Mouse (Mus musculus): ENCODE measurements around the gene Kif24.

The Kif24 gene

DNA sequence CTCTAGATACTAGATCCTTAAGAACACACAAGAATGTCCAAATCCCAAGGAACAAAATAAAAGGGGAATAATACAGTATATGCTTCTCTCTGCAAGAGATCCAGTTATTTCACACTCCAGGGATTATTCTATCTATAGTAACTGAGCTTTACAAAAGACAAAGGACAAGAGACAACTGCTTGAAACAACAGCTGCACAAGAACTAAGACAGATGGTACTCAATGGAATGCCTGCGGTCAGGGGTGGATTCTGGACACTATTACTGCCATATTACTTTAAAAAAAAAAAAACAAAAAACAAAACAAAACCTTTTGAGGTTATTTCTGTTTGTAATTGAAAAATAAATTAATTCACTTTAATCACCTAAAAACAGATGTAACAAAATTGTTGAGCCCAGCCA is 4.0 kb downstream of the Kif24 start:
- no peak overlapping the region for H3K4me3 ChIP-seq (replicated peaks; ENCODE audit: low read length)
- H3K4me1 ChIP-seq (replicated peaks; ENCODE audit: low read depth, low read length) = peaks cover 9% of the 10 kb centered on the region
- no peak for TF ChIP-seq NANOG (IDR thresholded peaks at IDR 0.05; ENCODE audit: borderline replicate concordance, low read length)
- no peak for TF ChIP-seq CTCF (conservative IDR thresholded peaks at IDR 0.05; ENCODE audit: low read length)
- no peak for TF ChIP-seq POU5F1 (IDR thresholded peaks at IDR 0.05; ENCODE audit: borderline replicate concordance, low read length)
- no peaks in the 10 kb centered on the region for H3K27me3 ChIP-seq (ENCODE audit: insufficient read depth, low read length)
- H3K36me3 ChIP-seq (ENCODE audit: insufficient read depth, low read length) = peaks cover 24% of the 10 kb centered on the region
- peaks cover 44% of the 10 kb centered on the region for H3K9me3 ChIP-seq (ENCODE audit: low read length)

- no peak overlapping the region for H3K4me3 ChIP-seq (replicated peaks; ENCODE audit: low read length)
- H3K27me3 ChIP-seq (ENCODE audit: insufficient read depth, low read length) = no peaks in the 10 kb centered on the region
- H3K4me1 ChIP-seq (replicated peaks; ENCODE audit: low read depth, low read length) = peaks cover 15% of the 10 kb centered on the region
- H3K9me3 ChIP-seq (ENCODE audit: low read length) = peaks cover 54% of the 10 kb centered on the region
- TF ChIP-seq CTCF (conservative IDR thresholded peaks at IDR 0.05; ENCODE audit: low read length) = no peak
- TF ChIP-seq NANOG (IDR thresholded peaks at IDR 0.05; ENCODE audit: borderline replicate concordance, low read length) = no peak
- no peak for TF ChIP-seq POU5F1 (IDR thresholded peaks at IDR 0.05; ENCODE audit: borderline replicate concordance, low read length)
- peaks cover 51% of the 10 kb centered on the region for H3K36me3 ChIP-seq (ENCODE audit: insufficient read depth, low read length)
Observed at GRCm38 (mm10) chr4:41447595-41447994, 17.1 kb downstream of the Kif24 start.

- peaks cover 9% of the 10 kb centered on the region for H3K9me3 ChIP-seq (ENCODE audit: low read length)
- TF ChIP-seq POU5F1 (IDR thresholded peaks at IDR 0.05; ENCODE audit: borderline replicate concordance, low read length) = no peak
- no peak for TF ChIP-seq NANOG (IDR thresholded peaks at IDR 0.05; ENCODE audit: borderline replicate concordance, low read length)
- TF ChIP-seq CTCF (conservative IDR thresholded peaks at IDR 0.05; ENCODE audit: low read length) = no peak
- no peak overlapping the region for H3K4me3 ChIP-seq (replicated peaks; ENCODE audit: low read length)
- peaks cover 18% of the 10 kb centered on the region for H3K36me3 ChIP-seq (ENCODE audit: insufficient read depth, low read length)
- H3K4me1 ChIP-seq (replicated peaks; ENCODE audit: low read depth, low read length) = peaks cover 15% of the 10 kb centered on the region
- no peaks in the 10 kb centered on the region for H3K27me3 ChIP-seq (ENCODE audit: insufficient read depth, low read length)
Observed at GRCm38 (mm10) chr4:41442790-41443302, 21.8 kb downstream of the Kif24 start.

DNA sequence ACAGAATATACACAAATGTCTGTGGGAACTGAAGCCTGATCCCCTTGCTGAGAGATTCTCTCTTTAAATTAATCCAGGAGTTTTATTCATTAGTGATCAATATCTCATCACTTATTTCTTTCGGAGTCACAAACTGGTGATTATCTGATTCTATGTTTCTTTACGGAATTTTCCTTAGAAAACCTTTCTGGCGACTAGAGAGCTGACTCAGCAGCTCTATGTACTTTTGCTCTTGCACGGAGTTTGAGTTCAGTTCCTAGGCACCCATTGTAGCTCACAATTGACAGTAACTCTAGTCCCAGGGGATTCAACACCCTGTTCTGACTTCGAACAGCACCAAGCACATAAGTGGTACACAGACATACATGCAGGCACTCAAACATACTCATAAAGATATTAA is 25.8 kb downstream of the Kif24 start:
- Histone ChIP-seq H3K4me3 (replicated peaks; ENCODE audit: low read length) (no peak overlapping the region), H3K36me3 (ENCODE audit: insufficient read depth, low read length) (0 out of 2 replicates have a peak, but pooled peaks cover 4% of the 10 kb centered on the region), H3K9me3 (ENCODE audit: low read length) (no peaks in the 10 kb centered on the region), H3K4me1 (replicated peaks; ENCODE audit: low read depth, low read length) (peaks cover 9% of the 10 kb centered on the region), H3K27me3 (ENCODE audit: insufficient read depth, low read length) (no peaks in the 10 kb centered on the region)
- TF ChIP-seq NANOG (IDR thresholded peaks at IDR 0.05; ENCODE audit: borderline replicate concordance, low read length) = no peak
- TF ChIP-seq CTCF (conservative IDR thresholded peaks at IDR 0.05; ENCODE audit: low read length) = no peak
- TF ChIP-seq POU5F1 (IDR thresholded peaks at IDR 0.05; ENCODE audit: borderline replicate concordance, low read length) = no peak

DNA sequence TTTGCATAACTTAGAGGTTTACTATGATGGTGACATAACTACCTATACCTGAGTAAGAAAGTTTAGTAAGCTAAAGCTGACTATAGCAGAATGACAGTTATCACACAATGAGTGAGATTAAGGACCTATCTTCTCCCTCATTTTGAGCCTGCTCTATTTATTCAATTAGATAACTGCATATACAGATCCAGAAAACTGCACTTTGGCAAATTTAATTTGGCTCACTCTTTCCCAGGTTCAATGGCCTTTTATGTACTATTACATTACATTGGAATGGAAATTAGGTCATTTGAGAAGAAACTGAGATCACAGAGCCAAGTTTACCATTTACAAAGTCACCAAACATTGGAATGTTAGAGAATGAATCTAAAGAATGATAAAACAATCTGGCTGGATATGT is 47.7 kb downstream of the Kif24 start:
- no peak overlapping the region for H3K4me3 ChIP-seq (replicated peaks; ENCODE audit: low read length)
- TF ChIP-seq POU5F1 (IDR thresholded peaks at IDR 0.05; ENCODE audit: borderline replicate concordance, low read length) = no peak
- no peak for TF ChIP-seq CTCF (conservative IDR thresholded peaks at IDR 0.05; ENCODE audit: low read length)
- TF ChIP-seq NANOG (IDR thresholded peaks at IDR 0.05; ENCODE audit: borderline replicate concordance, low read length) = no peak
- no peaks in the 10 kb centered on the region for H3K27me3 ChIP-seq (ENCODE audit: insufficient read depth, low read length)

DNA sequence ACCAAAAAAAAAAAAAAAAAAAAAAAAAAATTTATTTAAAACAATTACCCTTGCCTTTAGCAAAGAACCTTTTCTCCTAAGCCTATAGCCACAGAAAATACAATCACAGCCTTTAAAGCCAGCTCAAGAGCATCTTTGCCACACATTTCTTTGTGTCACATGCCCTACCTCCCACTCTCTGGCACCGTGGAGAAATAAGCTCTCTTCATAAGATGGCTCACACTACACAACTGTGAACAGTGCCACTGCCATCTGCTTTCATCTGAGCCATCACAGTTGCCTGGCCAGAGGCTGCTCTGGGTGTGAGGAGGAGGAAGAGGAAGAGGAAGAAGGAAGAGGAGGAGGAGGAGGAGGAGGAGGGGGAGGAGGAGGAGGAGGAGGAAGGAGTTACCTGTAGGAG is 55.3 kb downstream of the Kif24 start:
- Histone ChIP-seq H3K9me3 (ENCODE audit: low read length) (no peaks in the 10 kb centered on the region), H3K36me3 (ENCODE audit: insufficient read depth, low read length) (peaks cover 4% of the 10 kb centered on the region; the same call in 1 of the 2 replicates), H3K4me3 (replicated peaks; ENCODE audit: low read length) (no peak overlapping the region), H3K4me1 (replicated peaks; ENCODE audit: low read depth, low read length) (no peaks in the 10 kb centered on the region), H3K27me3 (ENCODE audit: insufficient read depth, low read length) (no peaks in the 10 kb centered on the region)
- TF ChIP-seq POU5F1 (IDR thresholded peaks at IDR 0.05; ENCODE audit: borderline replicate concordance, low read length) (no peak), NANOG (IDR thresholded peaks at IDR 0.05; ENCODE audit: borderline replicate concordance, low read length) (no peak), CTCF (conservative IDR thresholded peaks at IDR 0.05; ENCODE audit: low read length) (no peak)

More for the DNA sequence above, 47.7 kb downstream of the Kif24 start:
- no peaks in the 10 kb centered on the region for H3K36me3 ChIP-seq (ENCODE audit: insufficient read depth, low read length)
- no peaks in the 10 kb centered on the region for H3K4me1 ChIP-seq (replicated peaks; ENCODE audit: low read depth, low read length)
- H3K9me3 ChIP-seq (ENCODE audit: low read length) = no peaks in the 10 kb centered on the region

DNA sequence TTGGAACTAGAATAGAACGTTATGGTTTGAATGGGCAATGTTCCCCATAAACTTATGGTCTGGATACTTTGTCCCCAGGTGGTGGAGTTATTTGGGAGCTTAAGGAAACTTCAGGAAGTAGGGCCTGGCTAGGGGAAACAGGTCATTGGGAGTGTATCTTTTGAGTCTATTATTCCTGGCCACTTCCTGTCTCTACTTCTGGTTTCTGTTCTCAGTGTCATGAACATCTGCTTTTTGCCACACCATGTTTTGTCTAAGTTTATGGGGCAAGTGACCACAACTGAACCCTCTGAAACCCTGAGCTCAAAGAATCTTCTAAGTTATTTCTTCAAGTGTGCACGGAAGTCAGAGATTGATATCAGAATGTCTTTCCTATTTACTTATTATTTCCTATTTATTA is 57.3 kb downstream of the Kif24 start:
- Histone ChIP-seq H3K36me3 (ENCODE audit: insufficient read depth, low read length) (peaks cover 20% of the 10 kb centered on the region), H3K27me3 (ENCODE audit: insufficient read depth, low read length) (no peaks in the 10 kb centered on the region), H3K4me3 (replicated peaks; ENCODE audit: low read length) (no peak overlapping the region), H3K4me1 (replicated peaks; ENCODE audit: low read depth, low read length) (no peaks in the 10 kb centered on the region), H3K9me3 (ENCODE audit: low read length) (no peaks in the 10 kb centered on the region)
- TF ChIP-seq POU5F1 (IDR thresholded peaks at IDR 0.05; ENCODE audit: borderline replicate concordance, low read length) = no peak
- no peak for TF ChIP-seq NANOG (IDR thresholded peaks at IDR 0.05; ENCODE audit: borderline replicate concordance, low read length)
- no peak for TF ChIP-seq CTCF (conservative IDR thresholded peaks at IDR 0.05; ENCODE audit: low read length)

DNA sequence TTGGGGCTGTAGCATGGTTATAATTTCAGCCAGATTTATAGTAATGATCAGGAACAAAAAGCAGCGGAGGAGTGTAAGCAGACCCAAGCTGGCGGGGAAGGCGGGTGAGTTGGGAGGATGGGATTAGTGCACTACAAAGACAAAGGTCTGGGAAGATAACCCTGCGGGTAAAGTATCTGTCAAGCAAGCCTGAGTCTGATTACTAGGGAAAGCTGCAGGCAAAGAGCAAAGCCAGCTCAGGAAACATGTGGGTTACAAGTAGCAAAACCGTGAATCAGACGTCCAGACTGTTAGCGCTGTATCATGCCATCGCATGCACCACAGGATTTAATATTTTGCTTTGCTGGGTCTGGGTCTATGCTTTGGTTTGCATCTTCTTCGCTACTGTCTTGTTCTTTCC is 58.1 kb downstream of the Kif24 start:
- TF ChIP-seq NANOG (IDR thresholded peaks at IDR 0.05; ENCODE audit: borderline replicate concordance, low read length) (no peak), CTCF (conservative IDR thresholded peaks at IDR 0.05; ENCODE audit: low read length) (no peak), POU5F1 (IDR thresholded peaks at IDR 0.05; ENCODE audit: borderline replicate concordance, low read length) (no peak)
- no peaks in the 10 kb centered on the region for H3K4me1 ChIP-seq (replicated peaks; ENCODE audit: low read depth, low read length)
- H3K27me3 ChIP-seq (ENCODE audit: insufficient read depth, low read length) = no peaks in the 10 kb centered on the region
- no peaks in the 10 kb centered on the region for H3K9me3 ChIP-seq (ENCODE audit: low read length)
- H3K36me3 ChIP-seq (ENCODE audit: insufficient read depth, low read length) = peaks cover 28% of the 10 kb centered on the region
- no peak overlapping the region for H3K4me3 ChIP-seq (replicated peaks; ENCODE audit: low read length)

DNA sequence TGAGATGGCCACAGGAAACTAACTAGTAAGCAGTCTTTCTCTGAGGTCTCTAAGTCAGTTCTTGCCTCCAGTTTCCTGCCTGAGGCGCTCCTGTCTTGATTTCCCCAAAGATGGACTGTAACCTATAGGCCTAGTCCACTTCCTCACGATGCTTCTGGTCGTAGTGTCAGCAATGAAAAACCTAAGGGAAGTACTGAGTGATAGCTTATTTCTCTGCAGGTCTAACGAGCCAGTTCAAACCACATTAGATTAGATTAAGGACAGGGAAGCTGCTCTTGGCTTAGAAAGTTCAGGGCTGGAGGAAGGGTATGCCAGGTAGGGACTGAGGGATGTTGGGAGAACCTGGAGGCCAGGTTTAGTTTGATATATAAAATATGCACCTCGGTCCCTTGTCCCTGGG is 63.1 kb downstream of the Kif24 start:
- Histone ChIP-seq H3K36me3 (ENCODE audit: insufficient read depth, low read length) (peaks cover 64% of the 10 kb centered on the region), H3K9me3 (ENCODE audit: low read length) (no peaks in the 10 kb centered on the region), H3K4me1 (replicated peaks; ENCODE audit: low read depth, low read length) (no peaks in the 10 kb centered on the region), H3K27me3 (ENCODE audit: insufficient read depth, low read length) (no peaks in the 10 kb centered on the region), H3K4me3 (replicated peaks; ENCODE audit: low read length) (no peak overlapping the region)
- TF ChIP-seq CTCF (conservative IDR thresholded peaks at IDR 0.05; ENCODE audit: low read length) (no peak), POU5F1 (IDR thresholded peaks at IDR 0.05; ENCODE audit: borderline replicate concordance, low read length) (no peak), NANOG (IDR thresholded peaks at IDR 0.05; ENCODE audit: borderline replicate concordance, low read length) (no peak)
